Mouse (Mus musculus): ENCODE results near the gene Kdr.

Kdr gene

GRCm38 (mm10) chr5:75978374-75979100, at the start of gene Kdr:
Gene Kdr, minus strand, starts transcription at chr5:75978458.
- peak in 1 of 2 experiments; percentile 53 for DNase-seq (ENCODE audit: low spot score in 2 of 2)

- no peak for DNase-seq (ENCODE audit: low spot score in 2 of 2)
These were observed 48.5 kb upstream of the Kdr start for GRCm38 (mm10) chr5:76026805-76027204.

- peak in 1 of 2 experiments; percentile 54 for DNase-seq (ENCODE audit: low spot score in 2 of 2)
These were observed 47.9 kb upstream of the Kdr start for GRCm38 (mm10) chr5:76025996-76026665.

GRCm38 (mm10) chr5:76023011-76023773, 44.9 kb upstream of the Kdr start:
- no peak for DNase-seq (ENCODE audit: low spot score in 2 of 2)

- no peak for DNase-seq (ENCODE audit: low spot score in 2 of 2)
These were observed 44.2 kb upstream of the Kdr start for GRCm38 (mm10) chr5:76022436-76022835.

GRCm38 (mm10) chr5:76018321-76018720, 40.1 kb upstream of the Kdr start:
- no peak for DNase-seq (ENCODE audit: low spot score in 2 of 2)

GRCm38 (mm10) chr5:76016086-76016485, 37.8 kb upstream of the Kdr start:
- DNase-seq (ENCODE audit: low spot score in 2 of 2): no peak

GRCm38 (mm10) chr5:76013881-76014431, 35.7 kb upstream of the Kdr start:
- DNase-seq (ENCODE audit: low spot score in 2 of 2): no peak

- DNase-seq (ENCODE audit: low spot score in 2 of 2): no peak
These were observed 28.1 kb upstream of the Kdr start for GRCm38 (mm10) chr5:76006403-76006802.

GRCm38 (mm10) chr5:75990212-75990611, 12.0 kb upstream of the Kdr start:
- no peak for DNase-seq (ENCODE audit: low spot score in 2 of 2)

GRCm38 (mm10) chr5:75987530-75987929, 9.3 kb upstream of the Kdr start:
- DNase-seq (ENCODE audit: low spot score in 2 of 2): no peak

- DNase-seq (ENCODE audit: low spot score in 2 of 2): no peak
These were observed 2.5 kb upstream of the Kdr start for GRCm38 (mm10) chr5:75980521-75981311.

GRCm38 (mm10) chr5:75979108-75979507, 850 bp upstream of the Kdr start:
- no peak for DNase-seq (ENCODE audit: low spot score in 2 of 2)

GRCm38 (mm10) chr5:75977441-75978373, 551 bp downstream of the Kdr start:
- DNase-seq (ENCODE audit: low spot score in 2 of 2): peak in 1 of 2 experiments; percentile 19

- DNase-seq (ENCODE audit: low spot score in 2 of 2): no peak
These were observed 1.6 kb downstream of the Kdr start for GRCm38 (mm10) chr5:75976696-75977095.

GRCm38 (mm10) chr5:75975398-75975797, 2.9 kb downstream of the Kdr start:
- DNase-seq (ENCODE audit: low spot score in 2 of 2): no peak

- no peak for DNase-seq (ENCODE audit: low spot score in 2 of 2)
These were observed 3.6 kb downstream of the Kdr start for GRCm38 (mm10) chr5:75974543-75975130.

GRCm38 (mm10) chr5:75969887-75970286, 8.4 kb downstream of the Kdr start:
- DNase-seq (ENCODE audit: low spot score in 2 of 2): no peak

GRCm38 (mm10) chr5:75962558-75962957, 15.7 kb downstream of the Kdr start:
- DNase-seq (ENCODE audit: low spot score in 2 of 2): no peak

All from spleen, postnatal 10 days (tissue).